Mouse (Mus musculus) brain, embryonic 18.5 days (tissue): ENCODE measurements around the gene Nme2.
"Not testable (repeated sequence)": the region's sequence is repeated elsewhere in the genome, so short reads cannot be mapped to it uniquely, and the experiment has no call there.

Source experiments
- DNase-seq: peaks from one replicate; pipeline ENCODE4 v3.0.0-alpha.2; 2012; ENCODE audit warnings: low read depth, low spot score

Gene Nme2

DNA sequence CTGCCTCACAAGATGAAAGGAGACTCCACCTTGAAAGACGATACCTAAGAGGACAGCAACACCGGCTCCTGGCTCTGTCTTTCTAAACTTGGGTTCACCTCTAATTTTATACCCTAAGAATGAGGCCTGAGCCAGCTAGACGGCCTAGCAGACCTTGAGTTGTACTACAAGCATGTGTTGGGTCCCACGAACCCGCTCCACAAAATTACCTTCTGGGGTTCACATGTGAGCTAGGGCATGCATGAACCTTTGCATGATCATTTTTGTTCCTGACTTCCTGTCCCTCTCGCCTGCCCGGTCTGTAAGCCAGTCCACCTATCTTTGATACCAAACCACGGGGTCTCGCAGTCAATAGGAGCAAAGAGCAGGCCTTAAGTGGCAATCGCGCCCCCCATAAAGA lies 11.3 kb upstream of the Nme2 start:
- no peak for DNase-seq

GRCm38 (mm10) chr11:93965391-93965790 lies 9.3 kb upstream of the Nme2 start:
- no peak for DNase-seq

GRCm38 (mm10) chr11:93963013-93963412 lies 7.0 kb upstream of the Nme2 start:
- DNase-seq = no peak

GRCm38 (mm10) chr11:93961482-93961881 lies 5.4 kb upstream of the Nme2 start:
- DNase-seq = no peak

DNA sequence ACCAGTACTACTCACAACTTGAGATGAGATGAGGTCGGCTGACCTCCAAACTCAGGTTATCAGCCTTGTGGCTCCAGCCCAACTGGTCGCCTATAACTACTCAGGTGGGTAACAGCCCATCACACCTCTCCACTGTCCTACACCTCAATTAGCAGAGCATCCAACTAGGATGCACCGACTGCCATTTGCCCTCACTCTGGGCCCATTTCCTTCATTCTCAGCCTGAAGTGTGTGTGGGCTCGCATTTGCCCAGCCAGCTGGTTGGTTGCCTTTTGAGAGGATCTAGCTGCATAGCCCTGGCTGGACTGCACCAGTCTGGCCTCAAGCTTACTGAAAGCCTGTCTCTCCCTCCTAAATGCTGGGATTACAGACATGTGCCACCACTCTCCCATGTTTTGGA lies 1.7 kb upstream of the Nme2 start:
- no peak for DNase-seq

DNA sequence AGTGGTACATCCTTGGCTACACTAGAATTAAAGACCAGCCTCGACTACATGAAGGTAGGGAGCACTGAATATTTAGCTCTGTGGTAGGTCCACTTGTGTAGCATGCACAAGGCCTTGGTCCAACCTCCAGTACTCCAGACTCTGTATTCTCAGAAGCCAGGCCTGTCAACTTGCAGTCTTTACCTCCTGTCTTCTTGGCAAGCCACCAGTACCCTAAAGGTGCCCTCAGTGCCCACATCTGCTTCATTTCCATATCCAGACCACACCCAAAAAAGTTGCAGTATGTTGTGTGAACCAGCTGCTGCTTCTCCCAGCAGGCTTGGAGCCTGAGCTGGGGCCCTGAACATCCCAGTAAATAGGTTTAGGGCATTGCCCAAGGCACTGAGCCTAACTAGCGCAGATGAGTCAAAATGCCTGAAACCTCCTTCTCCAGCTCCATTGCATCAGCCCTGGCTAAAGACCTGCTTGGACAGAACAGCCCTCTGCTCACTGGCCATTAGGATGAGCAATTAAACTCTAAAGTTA lies 1.0 kb upstream of the Nme2 start:
- no peak for DNase-seq

GRCm38 (mm10) chr11:93955256-93956150 lies 556 bp downstream of the Nme2 start:
- DNase-seq = peak; percentile 72

DNA sequence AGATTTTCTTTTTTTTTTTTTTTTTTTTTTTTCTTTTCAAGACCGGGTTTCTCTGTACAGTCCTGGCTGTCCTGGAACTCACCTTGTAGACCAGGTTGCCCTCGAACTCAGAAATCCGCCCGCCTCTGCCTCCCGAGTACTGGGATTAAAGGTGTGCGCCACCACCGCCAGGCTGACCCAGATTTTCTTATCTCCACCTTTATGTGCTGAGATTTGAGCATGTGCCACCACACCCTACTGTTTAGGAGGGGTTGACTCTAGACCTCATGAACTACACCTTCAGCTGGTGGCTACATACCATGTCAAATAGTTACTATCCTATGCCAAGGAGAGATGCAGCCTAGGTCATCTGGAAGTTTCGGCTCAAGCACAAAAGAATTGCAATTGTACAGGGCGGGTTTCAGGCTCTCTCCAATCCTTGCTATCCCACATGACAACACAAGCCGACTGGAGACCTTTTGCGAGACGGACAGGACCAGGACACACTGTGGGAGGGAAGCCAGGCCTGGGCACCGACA lies 1.3 kb downstream of the Nme2 start:
- no peak for DNase-seq

DNA sequence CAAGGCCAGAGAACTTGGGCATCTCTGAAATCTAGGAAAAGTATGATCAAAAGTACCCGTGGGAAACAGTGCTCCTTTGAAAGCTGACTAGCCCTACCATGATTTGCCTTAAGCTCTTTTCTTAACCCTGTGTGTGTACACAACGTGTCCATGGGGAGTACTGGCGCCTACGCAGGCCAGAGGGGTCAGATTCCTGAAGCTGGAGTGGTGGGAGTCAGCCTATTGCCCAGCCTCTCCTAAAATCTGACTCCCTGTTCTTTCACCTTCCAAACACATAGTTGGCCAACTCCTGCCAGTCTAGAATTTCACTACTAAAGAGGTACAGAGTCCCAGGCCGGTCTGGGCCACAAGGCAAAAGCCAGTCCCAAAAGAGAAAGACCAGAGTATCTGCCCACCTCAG lies 3.7 kb downstream of the Nme2 start:
- DNase-seq = no peak

GRCm38 (mm10) chr11:93950045-93950444 lies 6.0 kb downstream of the Nme2 start:
- DNase-seq = no peak

- DNase-seq = no peak
Observed at GRCm38 (mm10) chr11:93948887-93949567, 7.0 kb downstream of the Nme2 start.

- no peak for DNase-seq
Observed at GRCm38 (mm10) chr11:93944986-93945385, 11.1 kb downstream of the Nme2 start.

DNA sequence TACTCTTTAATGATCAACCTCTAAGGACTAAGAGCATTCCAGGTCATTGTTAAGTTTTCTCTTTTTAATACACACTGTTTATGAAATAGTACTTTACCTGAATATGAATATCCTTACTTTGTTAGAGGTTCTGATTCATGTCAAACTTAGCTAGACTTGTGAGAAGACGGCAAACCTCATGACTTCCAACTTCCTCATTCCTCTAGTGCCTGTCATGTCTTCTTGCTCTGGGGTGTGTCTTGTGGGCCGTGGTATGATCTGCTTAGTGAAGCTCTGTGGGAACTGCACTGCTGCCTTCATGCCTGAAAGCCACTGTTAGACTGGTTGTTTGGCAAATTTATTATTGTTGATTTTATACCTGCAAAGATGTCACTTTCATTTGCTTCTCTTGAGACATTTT lies 15.2 kb downstream of the Nme2 start:
- DNase-seq = no peak

- no peak for DNase-seq
Observed at GRCm38 (mm10) chr11:93929106-93929505, 27.0 kb downstream of the Nme2 start.

DNA sequence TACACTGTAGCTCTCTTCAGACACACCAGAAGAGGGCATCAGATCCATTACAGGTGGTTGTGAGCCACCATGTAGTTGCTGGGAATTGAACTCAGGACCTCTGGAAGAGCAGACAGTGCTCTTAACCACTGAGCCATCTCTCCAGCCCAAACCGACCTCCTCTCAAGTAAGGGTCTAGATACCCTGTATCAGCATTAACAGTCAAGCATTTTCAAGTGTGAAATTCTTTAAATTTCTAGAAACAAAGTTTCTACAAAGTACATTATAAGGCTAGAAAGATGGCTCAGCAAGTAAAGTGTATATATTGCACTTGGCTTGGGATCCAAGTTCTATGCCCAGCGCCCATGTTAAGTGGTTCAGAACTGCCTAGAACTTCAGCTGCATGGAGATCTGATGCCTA lies 41.0 kb downstream of the Nme2 start:
- DNase-seq = not testable (repeated sequence)

- DNase-seq = no peak
Observed at GRCm38 (mm10) chr11:93911603-93912002, 44.5 kb downstream of the Nme2 start.

DNA sequence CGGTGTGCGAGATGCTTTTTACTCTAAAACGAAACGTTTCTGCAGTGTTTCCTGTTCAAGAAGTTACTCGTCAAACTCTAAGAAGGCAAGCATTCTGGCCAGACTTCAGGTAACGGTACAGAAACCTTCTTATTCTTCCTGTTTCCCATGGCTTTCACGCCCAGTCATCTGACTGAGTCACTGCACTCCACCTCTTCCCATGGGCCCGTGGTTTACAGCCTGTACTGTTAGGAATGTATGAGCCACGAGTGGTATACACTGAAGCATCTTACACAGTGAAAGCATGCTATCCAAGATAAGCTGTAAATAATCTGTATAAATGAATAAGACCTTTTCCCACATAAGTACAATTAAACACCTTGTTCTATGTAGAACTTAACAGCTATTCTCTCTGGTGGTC lies 47.2 kb downstream of the Nme2 start:
- no peak for DNase-seq

DNA sequence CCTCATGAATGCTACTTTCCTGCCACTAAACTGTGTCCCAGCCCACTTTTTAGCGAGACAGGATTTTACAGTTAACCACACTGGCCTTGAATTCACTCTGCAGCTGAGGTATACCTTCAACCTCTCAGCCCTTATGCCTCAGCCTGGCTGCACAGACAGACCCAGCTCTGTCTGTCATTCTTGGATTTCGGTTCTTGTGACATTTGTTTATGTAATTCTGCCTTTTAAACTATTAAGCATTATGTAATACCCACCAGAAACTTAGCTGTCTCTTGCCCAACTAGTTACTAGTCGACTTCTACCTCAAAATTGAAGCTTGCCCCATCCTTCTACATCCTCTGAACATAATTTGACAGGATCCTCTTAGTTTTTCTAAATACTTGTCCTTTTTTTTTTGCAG lies 48.2 kb downstream of the Nme2 start:
- no peak for DNase-seq

DNA sequence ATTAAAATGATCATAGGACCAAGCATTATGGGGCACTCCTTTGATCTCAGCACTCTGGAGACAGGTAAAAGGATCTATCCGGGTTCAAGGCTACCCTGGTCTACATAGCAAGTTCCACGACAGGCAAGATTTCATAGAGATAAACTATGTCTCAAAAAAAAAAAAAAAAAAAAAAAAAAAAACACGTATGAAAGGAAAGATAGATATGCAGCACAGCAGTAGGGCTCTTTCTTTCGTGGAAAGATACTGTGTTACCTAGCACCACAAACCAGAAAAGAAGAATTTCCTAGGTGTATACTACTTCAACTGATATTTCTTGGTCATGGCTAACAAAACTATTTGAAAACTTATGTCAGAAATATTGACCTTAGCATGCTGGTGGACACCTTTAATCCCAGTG lies 49.2 kb downstream of the Nme2 start:
- no peak for DNase-seq
